Mouse (Mus musculus) small intestine, adult 2 months (tissue): ENCODE results near the gene Myo9b.

Experiments used
- CTCF ChIP-seq: fragments of 200-500 bp; IDR thresholded peaks from 2 replicates; pipeline ENCODE4 v1.5.1; 2012; ENCODE audit warnings: low read depth, mild to moderate bottlenecking, control low read depth, inconsistent platforms, low read length, moderate library complexity, mixed read lengths; ENCODE audit not compliant: insufficient replicate concordance, insufficient read length; ENCODE audit errors: extremely low read depth
- POLR2A ChIP-seq: fragments of 200-500 bp; IDR thresholded peaks from 2 replicates; pipeline ENCODE4 v1.6.1; 2012; ENCODE audit warnings: low read depth, mild to moderate bottlenecking, control low read depth, inconsistent platforms, low read length, moderate library complexity

DNA sequence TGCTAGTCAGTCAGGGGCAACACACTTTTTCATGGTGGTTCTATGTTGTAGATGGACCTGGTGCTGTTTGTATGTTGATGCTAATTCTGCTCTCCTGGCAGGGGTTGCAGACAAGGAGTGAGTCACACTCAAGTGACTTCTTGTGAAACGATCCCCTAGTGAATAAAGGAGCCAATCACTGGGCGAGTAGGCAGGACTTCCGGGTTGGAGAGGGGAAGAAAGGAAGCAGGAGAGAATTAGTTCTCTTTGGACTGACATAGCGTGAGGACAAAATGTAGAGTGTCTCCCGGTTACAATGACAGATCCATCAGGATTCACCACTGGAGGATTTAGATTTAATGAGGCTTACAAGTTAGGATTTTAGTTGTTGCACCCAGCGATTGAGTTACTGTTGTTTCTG is 37.9 kb downstream of the Myo9b start:
- TF ChIP-seq CTCF (no peak), POLR2A (no peak)
